Mouse (Mus musculus) testis, adult 2 months (tissue): ENCODE results near the gene Gnai3.

Experiments
- CTCF ChIP-seq: fragments of 200-500 bp; IDR thresholded peaks from 2 replicates; pipeline ENCODE4 v1.5.1; 2012; ENCODE audit warnings: low read depth, mild to moderate bottlenecking, inconsistent platforms, low read length, moderate library complexity; ENCODE audit not compliant: control insufficient read depth, insufficient read depth, insufficient replicate concordance
- POLR2A ChIP-seq: fragments of 200-500 bp; IDR thresholded peaks from 2 replicates; pipeline ENCODE4 v1.6.1; 2012; ENCODE audit warnings: low read depth, mild to moderate bottlenecking, inconsistent platforms, low read length, moderate library complexity; ENCODE audit not compliant: control insufficient read depth

- TF ChIP-seq CTCF (no peak), POLR2A (no peak)
Observed at GRCm38 (mm10) chr3:108087329-108087728, 58.6 kb downstream of the Gnai3 start.
